Mouse (Mus musculus) gastrocnemius, postnatal 10 days (tissue): Measurements from ENCODE around the gene Endog. TPM values are rescaled to one million over a fixed set of nuclear protein-coding genes. Genes with fewer than 3 reads are reported as not detected.
"Not testable (repeated sequence)": the region's sequence is repeated elsewhere in the genome, so short reads cannot be mapped to it uniquely, and the experiment has no call there.

Experiments used
- DNase-seq: peaks from one replicate; pipeline ENCODE4 v3.0.0; 2021; ENCODE audit warnings: mixed read lengths
- long read RNA-seq, 2 experiments: library from polyadenylated mRNA; stranded (forward); transcript quantifications; one replicate each; pipeline ENCODE4 v2.0.0; 2021
- total RNA-seq, 2 experiments: library from RNA; stranded (reverse); gene quantifications; 2 replicates each; pipeline ENCODE4 v1.2.3; 2021

Endog gene
- total RNA-seq = 10 to 100 TPM; 31.1 to 36.6 TPM
- long read RNA-seq, experiment 1, transcript Endog-201 (3 exons, 1,063 nt) = major isoform, 42 of 44 reads
- long read RNA-seq, experiment 1, partial matches to known transcripts = 2 of 44 reads
- long read RNA-seq, experiment 1, other reads (novel, unspliced or antisense) = 0 of 44 reads
- long read RNA-seq, experiment 2, transcript Endog-201 (3 exons, 1,063 nt) = major isoform, 51 of 53 reads
- long read RNA-seq, experiment 2, partial matches to known transcripts = 0 of 53 reads
- long read RNA-seq, experiment 2, other reads (novel, unspliced or antisense) = 2 of 53 reads

DNA sequence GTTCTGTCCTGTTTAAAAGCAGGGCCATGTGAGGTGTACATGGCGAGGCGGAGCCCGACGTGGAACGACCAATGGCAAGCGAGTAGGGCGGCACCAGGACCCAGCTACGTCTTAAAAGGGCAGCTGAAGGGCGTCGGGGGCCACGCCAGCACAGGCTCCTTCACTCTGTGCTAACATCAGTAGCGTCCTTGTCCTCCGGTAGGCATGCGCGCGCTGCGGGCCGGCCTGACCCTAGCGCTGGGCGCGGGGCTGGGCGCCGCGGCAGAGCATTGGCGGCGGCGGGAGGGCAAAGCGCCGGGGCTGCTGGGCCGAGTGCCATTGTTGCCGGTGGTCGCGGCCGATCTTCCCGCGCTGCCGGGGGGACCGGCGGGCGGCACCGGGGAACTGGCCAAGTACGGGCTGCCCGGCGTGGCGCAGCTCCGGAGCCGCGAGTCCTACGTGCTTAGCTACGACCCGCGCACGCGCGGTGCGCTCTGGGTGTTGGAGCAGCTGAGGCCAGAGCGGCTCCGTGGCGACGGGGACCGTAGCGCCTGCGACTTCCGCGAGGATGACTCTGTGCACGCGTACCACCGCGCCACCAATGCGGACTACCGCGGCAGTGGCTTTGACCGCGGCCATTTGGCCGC lies at the start of gene Endog:
Gene Endog, plus strand, starts transcription at position 123 of the 626 bp plus-strand sequence.
- peak; percentile 86 for DNase-seq

DNA sequence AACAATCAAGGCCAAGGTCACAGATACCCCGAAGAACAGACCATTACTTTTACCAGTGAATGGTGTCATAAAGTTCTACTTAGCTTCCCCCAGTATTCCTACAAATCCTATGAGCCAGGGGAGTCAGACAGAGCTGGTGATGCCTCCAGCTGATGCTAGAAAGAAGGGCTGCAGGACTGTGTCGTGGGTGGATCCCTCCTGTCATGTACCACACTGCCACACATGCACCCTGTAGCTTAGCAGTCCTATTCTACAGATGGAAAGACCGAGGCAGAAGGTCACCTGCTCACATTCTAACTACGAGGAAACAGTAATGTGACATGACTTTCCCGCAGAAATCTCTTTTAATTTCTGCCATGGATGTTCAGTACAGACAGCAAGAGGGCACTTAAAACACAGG lies 48.5 kb upstream of the Endog start:
- no peak for DNase-seq

DNA sequence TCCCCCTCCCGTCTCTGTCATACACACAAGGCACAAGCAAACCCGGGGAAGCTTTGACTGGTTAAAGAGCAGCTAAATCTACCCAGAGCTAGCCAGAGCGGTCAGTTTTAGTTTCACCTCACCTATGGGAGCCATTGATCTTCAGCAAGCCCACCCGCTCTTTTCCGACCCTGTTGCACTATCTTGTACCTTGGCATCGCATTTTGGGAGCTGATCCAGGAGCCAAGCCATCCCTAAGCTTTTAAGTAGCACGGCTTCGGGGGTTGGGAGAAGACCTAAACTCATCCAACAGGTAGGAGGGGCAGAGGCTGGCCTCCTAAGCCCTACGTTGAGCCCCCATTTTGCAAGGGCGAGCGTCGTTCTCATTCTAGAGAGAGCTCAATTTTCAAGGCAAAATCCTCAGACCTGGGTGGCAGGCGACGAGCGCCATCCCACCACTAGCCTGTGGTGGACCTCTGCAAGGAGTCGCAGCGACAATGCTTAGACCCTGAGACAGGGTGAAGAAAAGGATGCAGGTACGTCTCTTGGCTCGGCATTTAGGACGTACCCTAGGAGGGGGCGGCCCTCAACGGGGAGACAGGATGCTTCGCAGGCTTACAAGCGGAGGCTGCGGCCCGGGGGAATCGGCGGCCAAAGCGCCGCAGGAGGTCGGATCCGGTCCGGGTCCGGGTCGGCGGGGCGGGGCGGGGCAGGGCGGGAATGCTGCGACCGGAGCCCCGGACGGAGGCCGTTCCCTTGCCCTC lies 47.4 kb upstream of the Endog start:
- DNase-seq = no peak

DNA sequence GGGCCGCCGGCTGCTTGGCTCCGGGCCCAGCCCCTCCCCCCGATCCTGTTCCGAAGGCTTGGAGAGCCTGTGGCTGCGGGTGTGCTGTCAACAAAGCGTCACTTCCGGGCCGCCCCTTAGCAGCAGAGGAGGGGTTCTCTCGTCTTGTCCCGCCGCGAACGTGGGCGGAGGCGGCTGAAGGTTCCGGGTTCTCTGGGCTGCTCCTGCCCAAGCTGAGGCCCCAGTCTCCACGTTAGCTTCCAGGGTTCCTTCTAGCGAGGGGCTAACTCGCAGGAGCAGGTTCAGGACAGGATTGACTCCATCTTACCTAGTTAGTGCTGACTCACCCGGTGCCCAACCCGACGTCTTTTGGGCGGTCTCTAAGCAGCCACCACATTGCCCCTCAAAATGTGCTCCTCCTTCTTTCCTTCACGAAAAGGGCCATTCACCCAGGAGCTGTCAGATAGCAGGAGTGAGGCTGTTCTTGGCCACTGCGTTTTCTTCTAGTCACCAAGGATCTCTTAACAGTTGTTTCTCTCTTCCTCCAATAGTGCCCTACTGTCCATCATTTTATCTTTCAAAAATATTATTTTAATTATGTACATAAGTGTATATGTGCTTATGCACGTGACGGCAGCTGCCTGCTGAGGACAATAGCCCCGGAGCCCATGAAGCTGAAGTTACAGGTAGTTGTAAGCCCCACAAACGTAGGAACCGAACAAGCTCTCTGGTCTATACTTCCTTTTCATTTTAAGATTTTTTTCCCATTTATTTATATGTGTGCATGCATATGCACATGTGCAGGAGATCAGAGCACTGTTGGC lies 46.6 kb upstream of the Endog start, which contains the start of gene Zer1:
Gene Zer1, minus strand, starts transcription at position 114 of the 803 bp plus-strand sequence.
- DNase-seq = peak; percentile 98

DNA sequence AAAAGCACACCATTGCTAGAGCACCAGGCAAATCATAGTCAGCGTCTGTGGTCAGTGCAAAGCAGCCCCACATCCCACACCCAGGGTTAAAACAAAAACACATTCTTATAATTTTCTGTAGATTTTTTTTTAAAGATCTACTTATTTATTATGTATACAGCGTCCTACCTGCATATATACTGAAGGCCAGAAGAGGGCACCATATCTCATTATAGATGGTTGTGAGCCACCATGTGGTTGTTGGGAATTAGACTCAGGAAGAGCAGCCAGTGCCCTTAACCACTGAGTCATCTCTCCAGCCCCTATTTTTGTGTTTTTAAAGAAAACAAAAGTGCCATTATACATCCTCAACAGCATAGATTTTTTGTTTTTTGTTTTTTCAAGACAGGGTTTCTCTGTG lies 42.5 kb upstream of the Endog start:
- DNase-seq = no peak

DNA sequence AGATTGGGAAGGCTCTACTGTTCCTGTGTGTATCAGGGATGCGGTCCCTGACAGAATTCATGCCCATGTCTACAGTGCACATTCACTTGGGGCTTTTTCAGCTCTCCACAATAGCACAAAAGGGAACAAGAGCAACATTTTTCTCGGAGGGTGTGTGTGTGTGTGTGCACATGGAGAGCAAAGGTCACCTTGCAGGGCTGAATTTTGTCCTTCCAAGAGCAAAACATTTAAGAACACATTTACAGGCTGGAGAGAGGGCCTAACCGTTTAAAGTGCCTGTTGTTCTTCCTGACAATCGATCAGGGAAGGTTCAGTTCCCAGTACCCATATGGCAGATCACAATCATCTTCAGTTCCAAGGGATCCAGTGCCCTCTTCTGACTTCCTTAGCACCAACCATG lies 41.1 kb upstream of the Endog start:
- no peak for DNase-seq

DNA sequence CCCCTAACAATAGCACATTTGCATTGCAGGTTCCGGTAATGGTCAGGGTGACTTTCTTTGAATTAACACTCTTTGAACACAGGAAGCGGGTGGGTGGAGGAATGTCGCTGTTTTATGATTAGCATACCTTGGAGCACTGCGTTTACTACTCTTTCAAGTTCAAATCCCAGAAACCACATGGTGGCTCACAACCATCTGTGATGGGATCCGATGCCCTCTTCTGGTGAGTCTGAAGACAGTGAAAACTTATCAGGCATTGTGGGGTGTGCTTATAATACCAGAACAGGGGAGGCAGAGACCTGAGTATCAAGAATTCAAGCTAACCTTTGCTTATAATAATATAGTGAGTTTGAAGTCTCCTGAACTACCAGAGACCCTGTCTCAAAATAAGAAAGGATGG lies 40.1 kb upstream of the Endog start:
- DNase-seq = not testable (repeated sequence)

DNA sequence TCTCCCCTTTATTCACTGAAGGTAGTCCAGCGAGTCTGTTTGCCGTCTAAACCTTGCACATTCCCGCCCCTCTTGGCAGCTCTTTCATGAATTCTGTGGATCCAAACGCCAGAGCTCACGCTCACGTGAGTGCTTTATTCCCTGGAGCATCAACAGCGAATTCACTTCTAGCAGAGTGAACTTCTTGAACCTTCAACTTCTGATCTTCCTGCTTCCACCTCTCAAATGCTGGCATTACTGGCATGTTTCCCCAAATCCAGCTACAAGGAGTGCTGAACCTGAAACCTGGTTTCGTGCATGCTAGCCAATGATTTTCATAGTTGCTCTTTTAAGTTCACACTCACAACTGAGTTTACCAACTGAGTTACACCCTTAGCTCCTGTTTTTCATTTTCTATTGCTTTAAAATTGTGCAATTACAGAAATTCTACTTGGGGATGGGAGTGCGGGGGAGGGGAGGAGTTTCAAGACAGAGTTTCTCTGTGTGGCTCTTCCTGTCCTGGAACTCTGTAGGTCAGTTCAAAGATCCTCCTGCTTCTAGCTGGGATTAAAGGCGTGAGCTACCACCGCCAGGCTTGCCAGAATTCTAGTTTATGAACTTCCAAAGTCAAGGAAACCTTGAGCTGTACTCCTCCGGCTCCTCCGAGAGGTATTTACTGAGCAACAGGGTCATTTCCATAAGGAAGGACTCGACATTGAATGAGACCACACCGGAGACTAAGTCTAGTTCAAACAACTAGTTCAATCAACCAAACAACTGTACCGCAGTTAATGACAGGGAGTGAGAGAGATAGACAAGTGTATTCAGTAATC lies 38.3 kb upstream of the Endog start:
- DNase-seq = no peak

DNA sequence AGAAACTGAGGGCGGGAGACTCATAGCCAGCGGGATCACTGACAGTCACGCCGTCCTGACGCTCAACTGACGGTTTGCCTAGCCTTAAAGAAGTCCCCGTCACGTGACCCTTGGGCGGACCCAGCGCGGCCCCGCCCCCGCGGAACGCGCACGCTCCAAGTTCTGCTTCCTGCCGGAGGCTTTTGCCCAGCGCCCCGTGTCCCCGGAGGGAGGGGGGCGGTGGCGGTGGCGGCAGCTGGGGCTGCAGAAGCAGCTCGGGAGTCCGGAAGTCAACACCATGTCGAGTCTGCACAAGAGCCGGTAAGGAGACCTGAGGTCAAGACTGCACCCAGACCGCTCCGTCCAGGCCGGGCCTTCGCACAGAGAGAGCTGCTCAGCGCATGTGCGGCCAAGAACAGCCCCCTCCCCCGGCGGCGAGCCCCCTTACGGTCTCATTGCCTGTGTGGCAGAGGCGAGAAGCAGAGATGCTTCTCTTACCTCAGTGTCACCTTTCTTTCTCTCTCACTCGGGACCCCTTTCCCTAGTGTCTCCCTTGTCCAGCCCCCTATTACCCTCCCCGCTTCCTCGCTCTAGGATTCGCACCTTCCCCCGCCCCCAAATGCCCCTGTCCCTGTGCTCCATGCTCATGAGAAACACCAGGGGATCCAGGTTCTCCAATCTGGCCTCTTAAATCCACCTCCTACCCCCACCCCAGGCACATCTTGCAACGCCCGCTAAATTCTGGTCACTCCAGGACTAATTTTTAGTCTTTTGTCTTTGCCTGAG lies 37.5 kb upstream of the Endog start, which contains the start of gene Tbc1d13:
Gene Tbc1d13, plus strand, starts transcription at position 134 of the 765 bp plus-strand sequence.
- peak; percentile 99 for DNase-seq

DNA sequence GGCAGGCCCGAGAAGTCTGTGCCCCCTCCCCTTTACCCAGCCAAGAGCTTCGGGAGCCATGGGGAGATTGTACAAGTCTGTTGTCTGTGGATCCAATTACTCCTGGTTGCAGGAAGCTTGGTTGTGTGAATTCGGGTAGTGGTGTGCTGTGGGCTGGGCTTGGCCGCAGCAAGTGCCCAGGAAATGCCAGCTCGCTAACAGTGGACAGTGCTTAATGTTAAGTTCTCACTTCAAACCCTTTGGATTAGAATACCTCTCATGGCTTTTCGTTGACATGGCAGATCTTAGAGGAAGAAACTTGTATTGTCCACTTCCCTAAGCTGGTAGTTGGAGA lies 36.9 kb upstream of the Endog start:
- DNase-seq = no peak

DNA sequence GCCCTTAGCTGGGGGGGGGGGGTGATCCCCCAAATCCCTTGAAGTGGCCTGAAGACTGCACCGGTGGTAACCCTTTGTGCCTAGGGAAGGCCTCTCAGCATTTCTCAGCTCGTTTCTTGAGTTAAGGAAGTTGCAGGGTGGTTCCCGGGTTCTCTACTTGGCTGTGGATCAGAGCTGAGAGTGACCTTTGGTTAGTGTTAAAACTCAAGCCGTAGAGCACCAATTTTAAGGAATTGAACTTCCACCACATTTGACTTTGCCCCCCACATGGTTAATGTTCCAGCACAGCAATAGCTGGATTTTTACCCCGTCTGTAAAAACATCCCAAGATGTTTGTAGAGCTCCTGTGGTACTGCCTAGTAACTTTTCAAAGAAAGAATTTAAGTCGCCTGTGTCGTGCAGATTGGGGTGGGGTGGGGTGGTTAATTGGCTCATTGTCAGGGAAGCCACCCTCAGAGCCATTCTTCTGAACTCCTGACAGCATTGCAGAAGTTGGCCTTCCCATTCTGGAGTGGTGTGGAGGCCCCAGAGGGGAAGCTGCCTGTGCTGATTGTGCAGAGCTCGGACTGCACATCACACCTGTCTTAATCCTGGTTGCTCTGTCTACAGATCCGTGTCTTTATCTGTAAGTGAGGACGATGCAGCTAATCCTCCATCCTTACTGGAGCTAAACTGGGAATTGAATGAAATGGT lies 36.2 kb upstream of the Endog start:
- no peak for DNase-seq

DNA sequence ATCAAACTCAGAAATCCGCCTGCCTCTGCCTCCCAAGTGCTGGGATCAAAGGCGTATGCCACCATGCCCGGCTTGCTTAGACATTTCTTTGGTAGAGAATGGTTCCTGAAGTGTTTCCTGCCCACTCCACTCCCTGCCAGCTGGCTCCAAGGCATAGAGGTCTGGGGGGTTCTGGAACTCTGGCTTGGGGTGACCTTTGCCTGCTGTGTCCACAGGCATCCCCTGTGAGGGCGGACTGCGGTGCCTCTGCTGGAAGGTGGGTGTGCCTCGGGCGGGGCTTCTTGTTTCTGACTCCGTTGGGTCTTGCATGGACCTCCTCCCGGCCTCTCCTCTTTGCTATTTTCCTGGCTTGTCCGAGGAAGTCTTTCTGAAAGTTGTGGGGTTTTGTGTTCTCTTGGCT lies 34.8 kb upstream of the Endog start:
- no peak for DNase-seq

DNA sequence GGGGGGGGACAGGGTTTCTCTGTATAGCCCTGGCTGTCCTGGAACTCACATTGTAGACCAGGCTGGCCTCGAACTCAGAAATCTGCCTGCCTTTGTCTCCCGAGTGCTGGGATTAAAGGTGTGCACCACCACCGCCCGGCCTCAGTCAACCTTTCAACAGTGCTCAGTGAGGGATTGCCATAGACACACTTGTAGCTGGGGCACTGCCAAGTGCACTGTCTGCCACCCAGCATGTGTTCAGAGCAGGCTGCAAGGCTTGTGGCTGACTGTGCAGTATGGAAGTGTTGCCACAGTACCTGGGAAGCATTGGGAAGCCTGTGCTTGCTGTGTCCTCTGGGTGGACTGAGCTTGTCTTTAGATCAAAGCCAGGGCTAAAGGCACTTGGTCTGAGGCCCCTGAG lies 31.3 kb upstream of the Endog start:
- not testable (repeated sequence) for DNase-seq

DNA sequence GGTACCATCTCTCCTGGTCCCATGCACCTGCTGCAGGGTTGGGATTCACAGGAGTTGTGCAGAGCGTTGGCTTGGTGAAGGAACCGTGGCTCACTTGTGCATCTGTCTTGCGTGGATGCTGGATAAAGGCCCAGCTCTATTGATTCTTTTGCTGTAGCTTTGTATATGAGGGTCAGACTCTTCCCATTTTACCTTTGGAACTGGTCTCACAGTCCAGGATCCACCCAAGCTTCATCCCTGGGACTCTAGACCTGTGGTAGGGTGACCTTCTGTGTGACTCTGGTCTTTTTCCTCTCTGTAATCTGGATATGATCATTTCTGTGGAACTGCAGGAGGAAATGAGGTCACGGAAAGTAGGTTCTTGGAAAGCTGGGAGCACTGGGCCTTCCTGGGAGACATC lies 26.9 kb upstream of the Endog start:
- DNase-seq = no peak

DNA sequence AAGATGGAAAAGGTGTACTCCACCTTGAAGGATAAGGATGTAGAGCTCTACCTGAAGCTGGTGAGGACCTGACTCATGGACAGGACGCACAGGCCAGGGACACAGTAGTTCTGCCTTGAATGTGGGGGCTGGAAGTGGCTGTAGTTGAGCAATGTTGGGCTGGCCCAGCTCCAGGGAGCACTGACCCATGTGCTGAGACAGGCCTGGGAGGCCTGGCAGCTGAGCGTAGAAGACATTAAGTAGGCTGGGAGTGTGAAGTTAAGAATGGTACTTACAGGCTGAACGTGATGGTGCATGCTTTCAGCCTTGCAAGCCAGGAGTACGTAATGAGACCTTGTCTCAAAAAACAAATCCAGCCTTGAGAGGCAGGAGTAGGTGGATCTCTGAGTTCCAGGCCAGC lies 23.8 kb upstream of the Endog start:
- no peak for DNase-seq

DNA sequence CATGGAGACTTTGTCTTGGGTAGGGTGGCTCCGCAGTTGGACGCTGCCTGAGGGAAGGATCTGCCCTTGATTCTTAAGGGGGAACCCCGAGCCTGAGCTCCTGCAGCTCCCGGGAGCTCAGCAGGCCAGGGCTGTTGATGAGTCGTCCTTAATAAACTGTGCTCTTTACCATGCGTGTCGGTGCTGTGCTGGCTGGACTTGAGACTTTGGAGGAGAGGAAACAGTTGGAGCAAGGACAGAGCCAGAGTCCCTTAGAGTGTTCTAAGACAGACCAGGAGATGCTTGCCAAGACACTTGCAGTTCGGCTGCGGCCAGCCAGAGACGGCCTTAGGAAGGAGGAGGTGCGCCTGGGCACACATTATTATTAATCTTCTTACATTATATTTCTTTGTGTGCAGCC lies 19.5 kb upstream of the Endog start:
- no peak for DNase-seq

DNA sequence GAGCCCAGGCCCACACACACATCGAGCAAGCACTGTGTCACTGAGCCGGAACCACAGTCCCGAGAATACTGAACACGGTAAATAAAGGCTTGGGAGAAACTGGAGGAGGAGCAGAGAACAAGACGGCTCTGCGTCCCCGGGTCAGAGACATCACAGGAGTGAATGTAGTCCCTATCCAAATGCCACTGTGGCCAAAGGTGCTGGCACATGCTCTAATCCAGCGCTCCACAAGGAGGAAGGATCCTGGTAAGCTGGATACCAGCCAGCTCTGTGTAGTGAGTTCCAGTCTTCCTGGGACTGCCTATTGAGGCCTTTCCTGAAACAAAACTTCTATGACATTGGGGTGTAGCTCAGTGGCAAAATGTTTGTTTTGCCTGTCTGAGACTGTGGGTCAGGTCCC lies 18.7 kb upstream of the Endog start:
- no peak for DNase-seq

DNA sequence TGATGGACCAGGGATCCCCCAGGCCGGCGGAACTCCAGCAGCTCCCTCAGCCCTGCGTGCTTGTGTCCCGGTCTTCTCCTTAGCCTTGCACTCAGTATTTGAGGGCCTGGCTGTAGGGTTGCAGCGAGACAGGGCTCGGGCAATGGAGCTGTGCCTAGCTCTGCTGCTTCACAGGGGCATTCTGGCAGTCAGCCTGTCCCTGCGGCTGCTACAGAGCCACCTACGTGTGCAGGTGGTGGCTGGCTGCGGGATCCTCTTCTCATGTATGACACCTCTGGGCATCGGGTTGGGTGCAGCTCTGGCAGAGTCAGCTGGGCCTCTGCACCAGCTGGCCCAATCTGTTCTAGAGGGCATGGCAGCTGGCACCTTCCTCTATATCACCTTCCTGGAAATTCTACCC lies 11.4 kb upstream of the Endog start:
- DNase-seq = not testable (repeated sequence)

DNA sequence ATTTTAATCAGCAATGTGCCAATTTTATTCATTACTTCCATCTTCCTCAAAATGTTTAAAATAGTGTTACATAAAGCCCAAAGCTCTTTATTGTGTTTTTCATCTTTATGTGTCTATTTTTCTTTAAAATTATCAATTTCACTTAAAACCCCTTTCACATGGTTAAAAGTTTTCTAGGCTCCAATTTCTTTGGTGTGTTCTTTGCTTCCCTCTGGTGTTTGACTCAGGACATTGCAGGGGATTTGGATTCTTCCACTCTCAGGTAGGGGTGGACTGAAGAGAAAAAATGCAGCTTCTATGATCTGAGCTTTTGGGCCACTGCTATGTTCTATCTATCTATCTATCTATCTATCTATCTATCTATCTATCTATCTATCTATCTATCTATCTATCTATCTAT lies 9.5 kb upstream of the Endog start:
- DNase-seq = no peak

DNA sequence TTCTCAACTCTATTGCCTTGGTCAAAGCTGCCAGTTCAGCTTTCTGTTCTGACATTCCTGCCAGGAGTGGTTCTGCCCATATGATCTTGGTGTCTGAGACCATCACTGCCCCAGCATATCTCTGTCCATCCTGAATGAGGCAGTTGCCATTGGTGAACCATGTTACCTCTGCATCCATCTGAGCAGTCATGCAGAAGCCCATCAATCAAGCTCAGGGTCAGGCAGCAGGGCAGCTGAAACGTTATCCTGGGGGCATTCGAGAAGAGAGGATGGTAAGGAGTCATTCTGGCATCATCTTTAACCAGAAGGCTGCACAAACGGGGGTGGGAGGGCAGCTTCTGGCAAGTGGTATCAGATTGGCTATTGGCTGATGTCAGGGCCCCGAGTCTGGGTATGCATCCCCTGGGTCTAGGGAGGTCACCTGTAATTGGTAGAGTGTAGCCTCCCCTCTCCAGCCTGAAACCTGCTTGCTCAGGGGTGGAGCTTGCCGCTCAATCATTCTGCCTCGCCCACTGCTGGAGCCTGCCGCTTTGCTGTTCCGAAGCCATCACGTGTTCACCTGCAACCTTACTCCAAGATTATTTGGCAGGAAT lies 6.9 kb upstream of the Endog start:
- DNase-seq = no peak
